Mouse (Mus musculus) mouse embryonic stem cell (cell line): ENCODE measurements at regions not wholly inside any gene's neighbourhood (a gene's known extent, or its start where the extent isn't known, plus 50 kb on each side); places are given as distances from the start of the nearest gene placed in this dataset.

Experiments used
- in situ Hi-C, 2 experiments: fragments of 300-500 bp; cut with MboI; formaldehyde crosslinking; loops; 1 replicate in 1 of 2; 3 replicates in 1 of 2; pipeline ENCODE4 v1.14.3; 2019 to 2020; ENCODE audit warnings: low sequenced_read_pairs in 2 of 2, low pct_unique_long_range_greater_than_20kb in 1 of 2, mixed read lengths in 1 of 2; ENCODE audit not compliant: unreplicated experiment in 1 of 2

DNA sequence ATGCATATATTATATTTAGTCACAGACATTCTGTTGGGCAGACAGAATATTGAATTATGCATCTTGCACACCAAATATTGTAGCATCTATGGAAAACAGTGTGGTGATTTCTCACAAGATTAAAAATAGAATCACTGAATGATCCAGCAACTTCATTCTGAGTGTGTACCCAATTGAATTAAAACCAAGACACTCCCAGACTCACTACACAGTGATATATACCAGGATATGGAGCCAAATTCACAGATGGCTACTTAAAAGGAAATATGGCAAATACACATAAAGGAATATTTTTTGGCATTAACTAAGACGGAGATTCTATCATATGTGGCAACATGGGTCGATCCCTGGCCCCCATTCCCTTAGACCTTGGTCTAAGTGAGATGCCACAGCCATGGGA lies 233.5 kb upstream of the Klf4 start:
- in situ Hi-C loops: no loop called here

DNA sequence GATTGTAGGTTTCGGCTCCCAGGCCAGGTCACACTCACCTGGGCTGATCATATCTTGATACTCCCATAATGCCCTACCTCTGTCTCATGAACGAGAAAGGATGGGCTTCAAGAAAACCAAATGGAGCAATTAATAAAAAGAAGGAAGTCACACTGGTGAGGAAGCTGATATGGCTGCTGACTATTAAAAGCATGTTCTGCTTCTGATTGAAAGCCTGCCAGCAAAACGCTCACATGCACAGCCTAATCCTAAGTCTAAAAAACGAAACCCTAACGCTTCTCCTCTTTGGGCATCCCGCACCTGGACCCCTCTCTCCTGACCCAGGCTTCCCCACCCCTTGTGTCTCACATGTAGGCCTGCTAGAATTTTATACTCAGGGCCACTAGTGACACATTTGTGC lies 230.8 kb upstream of the Klf4 start:
- in situ Hi-C loops: no loop called here

DNA sequence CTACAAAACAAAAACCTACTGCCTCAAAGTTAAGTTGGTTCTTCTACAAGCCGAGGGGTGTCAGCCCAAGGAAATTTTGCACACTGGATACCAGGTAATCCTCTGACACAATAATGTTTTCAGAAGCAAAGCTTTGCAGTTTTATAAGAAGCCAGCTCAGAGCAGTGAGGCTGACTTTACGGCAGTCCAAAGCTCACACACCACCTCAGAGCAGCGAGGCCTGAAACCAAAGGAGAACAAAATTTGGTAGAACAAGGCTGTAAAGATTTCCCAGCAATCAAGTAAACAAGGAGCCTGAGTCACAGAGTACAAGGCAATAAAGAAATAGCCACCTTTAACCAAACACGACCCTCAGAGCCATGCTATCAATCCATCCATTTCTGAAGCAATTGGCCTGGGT lies 230.1 kb upstream of the Klf4 start:
- in situ Hi-C loops: no loop called here

DNA sequence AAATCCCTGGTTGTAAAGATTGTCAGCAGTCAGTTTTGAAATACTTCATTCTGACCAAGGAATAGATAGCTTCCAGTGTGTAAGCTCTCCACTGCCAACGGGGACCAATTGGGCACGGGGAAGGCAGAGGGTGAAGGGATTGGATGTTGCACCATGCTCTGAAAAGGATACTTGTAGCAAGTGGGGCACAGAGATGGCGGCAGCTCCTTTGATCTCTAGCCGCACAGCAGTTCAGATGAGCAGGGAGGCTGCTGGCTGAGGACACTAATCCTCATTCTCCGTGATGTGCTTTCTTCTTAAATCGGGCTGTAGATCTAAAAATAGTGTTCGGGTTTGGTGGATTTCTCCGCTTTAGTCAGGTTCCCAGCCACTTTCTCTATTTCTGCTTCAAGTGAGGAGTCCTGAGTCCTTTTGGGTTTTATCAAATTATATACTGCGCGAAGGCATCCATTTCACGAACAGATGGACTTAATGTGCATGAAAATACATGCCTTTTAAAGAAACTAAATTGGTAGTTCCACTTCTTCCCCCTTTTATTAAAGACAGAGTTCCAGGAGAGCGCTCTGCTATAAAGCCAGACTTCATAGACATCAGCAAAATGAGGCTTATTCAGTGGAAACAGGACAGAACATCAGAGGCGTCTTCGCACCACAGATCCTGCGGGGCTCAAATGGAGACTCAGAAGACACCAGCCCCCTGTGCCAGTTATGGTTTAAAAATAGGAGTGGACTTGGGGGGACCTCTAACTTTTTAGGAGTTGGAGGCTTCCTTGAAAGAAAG lies 225.1 kb upstream of the Klf4 start:
- in situ Hi-C loops: no loop called here

DNA sequence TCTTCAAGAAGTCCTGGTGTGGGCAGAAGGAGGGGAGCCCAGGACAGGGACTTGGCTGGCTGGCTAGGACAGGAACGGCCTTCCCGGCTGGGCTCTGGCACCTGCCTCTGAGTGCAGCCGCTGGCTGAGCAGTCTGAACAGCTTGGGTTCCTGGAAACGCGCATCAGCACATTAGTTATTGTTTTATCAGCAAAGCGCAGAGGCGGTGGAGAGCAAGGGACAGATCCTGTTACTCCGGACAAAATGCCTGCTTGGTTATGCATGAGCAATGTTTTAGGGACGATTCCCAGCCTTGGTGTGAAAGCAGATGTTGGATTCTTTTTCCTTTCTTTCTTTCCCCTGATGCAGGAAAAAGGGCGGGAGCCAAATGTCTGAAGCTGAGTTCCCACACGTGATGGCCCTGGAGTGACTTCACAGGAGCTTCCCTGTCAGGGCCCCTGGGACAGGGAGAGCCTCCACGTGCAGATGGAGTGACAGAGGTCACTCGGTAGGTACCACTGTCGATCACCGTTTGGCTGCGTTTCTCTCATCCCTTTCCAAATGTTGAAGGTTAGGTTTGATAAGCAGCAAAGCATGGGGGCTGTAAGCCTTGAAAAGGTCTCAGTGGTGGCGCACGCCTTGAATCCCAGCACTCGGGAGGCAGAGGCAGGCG lies 217.8 kb upstream of the Klf4 start:
- in situ Hi-C loops: no loop called here

DNA sequence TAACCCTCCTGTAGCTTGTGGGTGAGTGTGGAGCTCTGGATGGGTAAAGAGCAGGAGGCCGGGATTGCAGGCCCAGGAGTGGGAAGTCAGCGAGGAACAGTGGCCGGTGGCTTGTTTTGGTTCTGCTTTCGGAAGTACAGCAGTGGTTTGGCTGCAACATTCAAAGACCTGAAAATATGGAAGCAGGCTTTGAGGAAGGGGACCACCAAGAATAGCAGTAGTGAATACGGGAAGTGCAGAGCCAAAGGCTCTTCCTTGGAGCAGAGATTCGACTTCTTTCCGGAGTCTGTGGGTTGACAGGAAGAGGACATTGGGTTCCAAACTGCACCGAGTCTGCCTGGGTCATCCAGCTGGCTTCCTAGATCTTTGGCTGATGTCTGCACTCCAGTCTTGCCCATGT lies 209.1 kb upstream of the Klf4 start:
- in situ Hi-C loops: no loop called here

DNA sequence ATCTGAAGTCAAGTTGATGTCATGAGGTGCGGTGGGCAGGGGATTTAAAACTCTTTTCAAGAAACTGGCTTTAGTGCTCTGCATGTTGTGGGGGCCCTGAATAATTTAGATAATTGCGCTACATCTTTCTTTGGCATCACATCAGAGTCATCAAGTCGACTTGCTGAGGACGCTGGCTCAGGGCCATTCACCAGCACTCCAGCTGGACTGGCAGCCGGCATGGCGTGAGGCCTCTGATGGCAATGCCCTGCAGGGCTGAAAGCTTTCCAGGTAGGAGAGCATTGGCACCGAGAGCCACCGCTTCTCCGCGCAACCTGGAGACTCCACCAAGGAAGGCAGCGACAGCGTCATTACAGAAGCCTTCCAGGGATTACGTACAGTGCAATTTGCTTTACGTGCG lies 207.8 kb upstream of the Klf4 start:
- in situ Hi-C loops: no loop called here

DNA sequence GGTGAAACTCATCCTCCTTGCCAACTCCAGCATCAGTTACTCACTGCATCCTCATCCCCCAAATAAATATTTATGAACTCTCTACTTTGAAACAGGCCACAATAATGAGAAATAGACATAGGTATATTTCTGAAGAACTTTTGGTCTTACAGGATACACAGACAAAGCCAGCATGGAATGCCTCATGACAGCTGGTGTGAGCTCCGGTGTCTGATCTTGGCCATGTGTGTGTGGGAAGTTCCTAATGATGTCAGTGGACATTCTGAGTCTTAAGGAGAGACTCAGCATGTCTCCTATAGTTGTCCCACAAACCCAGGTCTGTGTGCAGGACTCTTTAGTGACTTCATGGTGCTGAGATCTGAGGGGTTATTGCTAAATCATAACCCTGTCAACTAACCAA lies 206.4 kb upstream of the Klf4 start:
- in situ Hi-C loops: no loop called here

DNA sequence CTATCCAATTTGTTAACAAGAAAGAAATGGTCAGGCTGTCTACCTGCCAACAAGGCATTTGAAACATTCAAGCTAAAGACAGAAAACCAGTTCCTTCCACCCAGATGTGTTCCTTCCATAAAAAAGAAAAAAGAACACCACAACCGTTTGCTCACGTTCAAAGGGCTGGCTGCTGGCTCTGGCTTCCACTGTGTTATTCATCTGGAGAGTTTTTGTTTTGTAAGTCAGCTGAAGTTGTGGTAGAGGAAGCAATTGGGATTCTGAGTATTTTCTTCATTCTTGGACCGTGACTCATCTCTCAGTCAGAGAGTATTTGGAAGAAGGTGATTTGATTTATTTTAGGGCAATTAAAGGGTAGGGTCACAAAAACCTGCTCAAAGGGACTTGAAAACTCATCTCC lies 203.2 kb upstream of the Klf4 start:
- in situ Hi-C loops: no loop called here

DNA sequence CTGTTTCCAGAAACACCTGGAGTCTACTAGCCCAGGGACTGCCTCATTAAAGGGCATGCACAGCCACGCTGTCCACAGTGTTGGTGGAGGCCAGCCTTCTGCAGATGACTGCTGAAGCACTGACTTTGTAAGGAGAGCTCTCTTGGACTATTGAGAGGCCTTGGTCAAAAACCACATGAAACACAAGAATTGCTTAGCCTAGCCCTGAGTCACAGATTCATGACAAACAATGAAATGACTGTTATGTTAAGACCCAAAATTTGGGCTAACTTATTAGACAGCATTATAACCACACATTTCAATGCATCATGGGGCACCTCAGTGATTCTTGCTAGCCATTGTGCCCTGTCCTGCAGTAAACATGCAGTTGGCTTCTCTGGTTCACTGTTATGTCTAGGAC lies 202.1 kb upstream of the Klf4 start:
- in situ Hi-C loops: no loop called here

DNA sequence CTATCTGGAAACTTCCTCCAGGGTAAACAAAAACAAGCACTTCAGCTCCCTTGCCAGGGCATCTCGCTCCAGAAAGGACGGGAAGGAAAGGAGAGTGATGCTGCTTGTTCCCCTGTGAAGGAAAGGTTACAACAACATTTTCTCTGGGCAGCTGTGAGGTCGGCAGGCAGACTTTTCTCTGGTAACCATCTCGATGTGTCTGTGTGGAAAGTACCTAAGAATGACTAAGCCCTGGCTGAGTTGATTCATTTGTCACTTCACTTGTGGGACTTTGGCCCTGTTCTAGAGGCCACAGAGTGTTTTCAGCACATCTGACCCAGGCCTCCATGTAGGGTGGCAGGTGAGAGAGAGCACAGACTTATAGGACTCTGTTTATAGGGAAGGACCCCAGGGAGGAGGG lies 201.0 kb upstream of the Klf4 start:
- in situ Hi-C loops: no loop called here

DNA sequence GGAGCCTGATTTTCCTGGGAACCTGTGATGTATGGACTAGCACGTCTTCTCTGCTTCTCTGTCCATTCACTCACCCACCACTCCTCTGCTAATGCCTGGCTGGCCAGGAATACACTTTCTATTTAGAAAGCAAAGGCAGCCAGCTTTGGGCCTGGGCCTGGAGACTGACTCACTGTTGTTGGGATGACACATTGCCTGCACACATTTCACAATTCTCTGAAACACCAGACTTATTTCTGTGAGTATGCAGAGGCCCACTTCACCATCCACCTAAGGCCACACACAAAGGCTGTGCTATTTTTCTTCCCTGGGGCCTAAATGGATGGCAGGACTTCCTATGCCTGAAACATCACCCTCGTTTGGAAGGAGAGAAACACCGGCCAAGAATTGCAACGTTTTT lies 199.7 kb upstream of the Klf4 start:
- in situ Hi-C loops: no loop called here

DNA sequence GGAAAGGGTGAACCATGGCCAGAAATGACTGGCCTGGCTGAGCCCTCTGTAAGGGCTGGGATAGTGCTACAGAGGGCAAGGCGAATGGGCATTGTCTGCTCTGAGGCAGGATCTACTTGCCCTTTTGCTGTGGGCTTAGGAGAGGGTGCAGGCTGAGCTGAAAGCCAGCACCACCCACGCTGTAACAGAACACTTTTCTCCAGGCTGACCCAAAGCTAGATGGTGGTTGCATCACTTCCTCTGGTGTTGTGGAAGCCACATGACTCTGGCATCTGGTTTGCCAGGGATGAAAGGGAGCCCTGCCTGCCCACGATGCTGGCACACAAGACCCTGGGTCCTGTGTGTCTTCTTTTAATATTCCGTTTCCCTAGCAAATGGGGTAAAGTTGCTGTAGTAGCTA lies 198.0 kb upstream of the Klf4 start:
- in situ Hi-C loops: no loop called here

DNA sequence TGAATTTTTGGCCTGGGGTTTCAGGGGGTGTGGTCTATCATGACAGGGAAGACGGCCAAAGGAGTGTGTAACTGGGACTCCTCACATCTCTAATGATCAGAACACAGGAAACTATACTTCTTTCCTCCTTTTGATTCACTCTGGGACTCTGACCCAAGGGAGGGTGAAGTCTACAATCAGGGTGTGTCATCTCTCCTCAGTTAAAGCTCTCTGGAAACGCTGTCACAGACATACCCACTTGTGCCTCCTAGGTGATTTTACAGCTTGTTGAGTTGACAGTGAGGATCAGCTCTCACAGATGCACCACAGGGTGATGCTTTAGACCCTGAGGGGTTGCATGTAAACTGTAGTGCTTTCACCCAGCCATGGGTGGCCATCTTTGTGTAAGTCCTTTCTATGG lies 194.9 kb upstream of the Klf4 start:
- in situ Hi-C loops: no loop called here

DNA sequence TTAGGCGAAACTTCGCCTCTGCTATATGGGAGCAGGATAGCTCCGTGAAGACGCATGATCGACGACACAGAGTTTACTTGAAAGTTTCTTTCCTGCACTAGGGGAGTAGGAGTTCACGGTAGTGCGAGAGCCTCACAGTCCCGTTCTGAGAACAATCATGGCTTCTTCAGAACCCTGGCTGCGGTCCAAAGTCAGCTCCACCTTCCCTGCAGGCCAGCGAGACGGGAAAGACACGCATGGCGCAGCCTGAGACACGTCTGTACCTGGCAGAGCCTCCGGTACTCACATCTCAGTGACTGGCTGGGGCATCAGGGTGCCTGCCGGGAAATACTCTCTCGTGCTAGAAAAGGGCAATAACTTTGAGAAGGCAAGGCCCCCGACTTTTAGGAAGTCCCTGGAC lies 193.8 kb upstream of the Klf4 start:
- in situ Hi-C loops: no loop called here

DNA sequence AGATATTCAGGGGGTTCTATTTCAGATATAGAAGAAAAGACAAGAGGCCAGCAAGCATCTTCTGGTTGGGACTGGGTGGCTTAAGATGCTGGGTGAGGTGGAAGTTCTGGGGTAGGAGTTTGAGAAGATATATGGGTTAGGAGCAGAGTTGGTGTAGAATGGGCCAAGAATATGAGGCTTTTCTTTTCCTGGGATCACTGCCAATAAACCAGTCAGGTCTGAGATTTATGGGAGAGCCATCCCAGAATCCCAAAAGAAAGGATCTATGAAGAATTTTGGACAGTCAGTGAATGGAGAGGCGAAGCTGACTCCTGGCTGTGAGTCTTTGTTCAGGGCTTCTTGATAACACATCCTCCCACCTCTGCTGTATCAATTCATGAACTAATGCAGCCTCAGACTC lies 192.0 kb upstream of the Klf4 start:
- in situ Hi-C loops: no loop called here

DNA sequence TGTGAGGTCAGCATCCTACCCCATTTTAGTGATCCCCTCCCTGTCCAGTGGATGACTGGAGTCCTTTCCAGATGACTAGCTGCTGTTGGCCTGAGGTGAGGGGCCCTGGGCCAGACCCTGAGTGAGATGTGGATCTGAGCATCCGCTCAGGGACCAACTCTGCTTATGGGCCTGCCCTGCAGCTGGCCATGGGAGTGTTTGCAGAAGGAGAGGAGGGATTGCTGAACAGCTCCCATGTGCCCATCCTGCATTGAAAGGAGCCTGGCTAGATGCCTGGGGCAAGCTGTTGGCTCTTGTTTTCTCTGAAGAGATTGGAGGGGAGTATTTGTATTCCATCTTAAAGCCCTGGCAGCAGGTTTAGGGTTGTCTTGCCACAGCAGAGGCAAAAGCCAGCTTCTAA lies 190.9 kb upstream of the Klf4 start:
- in situ Hi-C loops: no loop called here

DNA sequence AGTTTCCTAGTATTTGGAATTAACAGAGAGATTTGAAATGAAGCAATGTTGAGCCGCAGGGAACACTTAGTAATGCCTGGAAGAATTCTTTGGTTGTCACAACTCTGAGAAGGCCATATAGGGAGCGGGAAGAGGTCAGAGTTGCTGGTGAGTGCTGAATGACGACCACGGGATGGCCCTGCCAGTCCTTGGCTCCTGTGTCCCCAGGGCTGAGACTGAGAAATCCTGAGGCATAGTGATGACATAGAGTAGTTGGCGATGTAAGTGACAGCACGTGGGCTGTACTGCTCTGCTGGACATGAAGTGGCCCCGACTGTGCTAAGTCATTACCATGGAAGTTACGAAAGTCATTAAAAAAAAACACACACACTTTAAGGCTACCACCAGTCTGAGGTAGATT lies 190.1 kb upstream of the Klf4 start:
- in situ Hi-C loops: no loop called here

DNA sequence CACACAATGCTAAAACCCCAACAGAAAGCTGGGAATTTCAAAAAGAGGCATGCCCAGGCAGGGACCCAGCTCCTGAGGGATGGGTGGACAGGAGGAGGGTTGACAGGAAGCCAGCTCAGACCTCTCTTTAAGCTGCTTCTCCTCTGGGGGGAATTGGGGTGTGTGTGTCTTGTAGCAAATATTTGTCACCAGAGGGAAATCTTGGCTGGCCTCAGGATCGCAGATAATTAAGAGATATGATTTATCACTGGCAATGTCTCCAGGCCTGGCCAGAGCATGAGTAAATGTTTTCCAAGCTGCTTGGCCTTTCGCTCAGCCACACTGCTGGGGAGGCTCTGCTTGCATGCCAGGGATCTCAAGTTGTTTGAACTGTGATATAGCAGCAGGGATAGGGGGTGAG lies 189.6 kb upstream of the Klf4 start:
- in situ Hi-C loops: no loop called here

DNA sequence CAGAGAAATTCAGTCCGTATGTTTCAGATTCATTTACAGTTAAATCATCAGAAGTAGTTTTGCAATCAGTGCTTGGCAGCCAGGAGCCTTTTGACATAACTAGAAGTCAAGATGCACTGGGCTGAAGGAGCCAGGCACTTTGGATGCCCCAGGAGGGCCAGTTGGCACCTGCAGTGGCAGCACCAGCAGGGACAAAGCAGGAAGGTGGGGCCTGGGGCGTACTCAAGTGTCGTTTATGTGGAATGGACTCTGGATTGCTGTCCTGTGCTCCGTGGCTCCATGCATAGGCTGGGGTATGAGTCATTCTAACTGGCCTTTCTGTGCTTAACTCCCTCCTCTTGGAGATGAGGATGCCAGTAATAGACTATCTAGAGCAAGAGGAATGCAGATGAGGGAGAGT lies 186.2 kb upstream of the Klf4 start:
- in situ Hi-C loops: no loop called here
